Mouse (Mus musculus): ENCODE measurements around the gene Kynu.

Kynu gene

DNA sequence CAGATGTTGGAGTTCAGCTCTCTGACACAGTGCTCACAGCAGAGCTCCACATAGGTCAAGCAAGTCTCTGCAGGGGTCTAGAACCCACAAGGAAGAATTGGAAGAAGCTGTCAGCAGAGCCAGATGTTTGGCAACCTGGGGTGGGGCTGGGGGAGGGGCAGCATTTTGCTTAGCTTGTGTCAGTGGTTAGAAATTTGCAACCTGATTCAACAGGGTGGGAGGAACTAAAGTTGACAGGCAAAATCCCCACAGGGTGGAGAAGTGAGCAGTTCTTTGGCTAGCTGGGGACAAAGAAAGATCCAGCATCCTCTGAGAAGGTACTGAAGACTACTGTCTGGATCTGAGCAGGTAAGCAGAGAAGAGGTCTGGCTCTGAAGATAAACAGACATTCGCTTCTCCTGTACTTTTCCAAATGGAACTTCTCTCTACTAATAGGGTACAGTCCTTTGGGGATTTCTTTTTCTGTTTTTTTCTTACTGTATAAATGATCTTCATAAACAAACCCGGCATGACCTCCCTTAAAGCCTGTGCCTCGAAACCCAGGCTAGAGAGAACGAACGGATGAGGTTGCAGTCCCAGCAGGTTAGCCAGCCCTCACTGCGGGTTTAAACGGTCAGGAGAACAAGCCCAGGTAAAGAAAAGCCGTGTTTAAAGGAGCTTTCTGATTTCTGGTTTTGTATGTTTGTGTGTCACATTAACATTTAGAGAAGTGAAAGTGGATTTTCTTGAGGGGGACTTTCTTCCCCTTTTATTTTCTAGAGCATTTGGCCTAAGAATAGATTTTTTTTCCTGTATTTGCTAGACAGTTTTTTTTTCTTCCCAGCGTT lies at the start of gene Kynu:
Gene Kynu, plus strand, starts transcription at position 268 of the 827 bp plus-strand sequence.
- no peak for DNase-seq

DNA sequence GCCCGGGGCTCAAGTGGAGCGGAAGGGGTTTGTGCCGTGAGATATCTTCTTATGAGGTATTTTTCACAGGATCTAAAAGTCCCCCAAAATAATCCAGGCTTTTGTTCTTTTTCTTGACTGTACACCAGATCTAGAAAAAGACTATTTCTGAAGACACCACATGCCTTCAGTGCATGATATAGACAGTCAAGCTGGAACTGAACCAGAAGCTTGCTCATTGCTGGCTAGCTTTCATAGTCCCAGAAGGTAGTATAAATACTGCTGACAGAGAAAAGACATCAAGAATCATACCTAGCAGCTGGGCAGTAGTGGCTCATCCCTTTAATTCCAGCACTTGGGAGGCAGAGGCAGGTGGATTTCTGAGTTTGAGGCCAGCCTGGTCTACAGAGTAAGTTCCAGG lies 48.9 kb upstream of the Kynu start:
- DNase-seq = no peak

- DNase-seq = no peak
Measured at GRCm38 (mm10) chr2:43513852-43514251, 41.3 kb upstream of the Kynu start.

- DNase-seq = no peak
Measured at GRCm38 (mm10) chr2:43534417-43534816, 20.7 kb upstream of the Kynu start.

DNA sequence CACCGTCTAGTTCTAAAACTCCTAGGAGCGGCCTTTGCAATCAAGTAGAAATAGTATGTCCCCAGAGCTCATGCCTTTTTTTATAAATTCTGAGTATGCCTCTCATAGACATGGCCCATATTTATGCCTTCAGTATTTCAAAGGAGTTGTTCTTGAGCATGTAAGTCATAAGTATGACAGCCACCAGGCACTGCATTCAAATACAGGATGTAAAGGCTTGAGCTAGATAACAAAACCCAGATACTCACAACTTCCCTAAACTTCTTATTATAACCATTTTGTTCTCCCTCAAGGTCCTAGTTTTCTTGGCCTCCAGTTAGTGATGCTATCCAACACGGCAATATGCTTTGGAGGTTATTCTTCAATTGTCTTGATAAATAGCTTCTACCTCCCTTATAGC lies 12.5 kb upstream of the Kynu start:
- DNase-seq = no peak

DNA sequence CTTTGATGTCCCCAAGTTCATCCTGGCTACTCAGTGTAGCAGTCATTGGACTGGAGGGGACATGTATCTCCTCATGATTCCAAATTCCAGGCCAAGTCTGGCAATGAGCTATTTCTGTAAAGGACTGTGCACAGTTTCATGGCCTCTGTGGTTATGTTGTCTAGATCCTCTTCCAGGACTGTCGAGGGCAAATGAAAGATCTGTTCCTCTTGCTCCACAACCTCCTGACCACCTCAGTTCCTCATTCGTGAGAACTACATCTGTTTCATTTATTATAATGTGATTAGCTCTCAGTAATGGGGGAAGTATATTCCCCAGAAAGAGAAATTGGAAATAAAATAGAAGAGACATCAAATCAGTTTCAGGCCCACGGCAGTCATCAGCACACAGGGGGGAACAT lies 9.5 kb upstream of the Kynu start:
- DNase-seq = no peak

DNA sequence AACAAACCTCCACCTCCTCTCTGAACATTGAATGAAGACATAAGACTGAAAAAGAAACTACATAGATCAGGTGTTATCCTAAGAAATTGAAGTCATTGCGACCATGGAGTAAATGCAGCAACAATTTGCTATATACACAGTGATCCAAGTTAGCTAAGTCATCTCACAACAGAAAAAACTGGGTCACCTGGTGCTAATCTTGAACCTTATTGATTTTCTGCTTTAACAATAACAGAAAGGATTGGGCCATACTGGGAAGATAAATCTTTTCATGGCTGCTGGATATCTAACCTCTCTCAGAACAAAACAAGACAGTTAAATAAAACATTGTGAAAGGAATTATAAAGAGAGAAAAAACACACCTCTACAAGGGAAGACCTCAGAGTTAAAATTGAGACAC lies 8.7 kb upstream of the Kynu start:
- no peak for DNase-seq

DNA sequence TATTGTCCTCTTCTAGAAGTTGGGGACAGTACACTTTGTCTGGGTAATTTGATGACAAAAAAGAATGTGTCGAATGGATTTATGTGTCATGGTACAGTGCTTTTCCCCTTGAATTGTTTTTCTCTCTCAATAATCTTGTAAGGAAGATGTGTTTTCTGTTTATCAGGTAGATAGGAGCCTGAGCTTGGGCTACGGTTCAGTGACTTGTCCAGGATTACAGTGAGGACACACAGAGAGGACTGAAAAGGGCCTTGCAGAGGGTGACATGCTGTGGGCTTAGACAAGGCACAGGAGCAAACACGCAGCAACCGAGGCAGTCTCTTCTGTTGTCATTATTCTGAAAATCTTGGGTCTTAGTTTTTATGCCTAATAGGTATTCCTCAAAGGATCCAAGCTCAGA lies 913 bp upstream of the Kynu start:
- DNase-seq = no peak

DNA sequence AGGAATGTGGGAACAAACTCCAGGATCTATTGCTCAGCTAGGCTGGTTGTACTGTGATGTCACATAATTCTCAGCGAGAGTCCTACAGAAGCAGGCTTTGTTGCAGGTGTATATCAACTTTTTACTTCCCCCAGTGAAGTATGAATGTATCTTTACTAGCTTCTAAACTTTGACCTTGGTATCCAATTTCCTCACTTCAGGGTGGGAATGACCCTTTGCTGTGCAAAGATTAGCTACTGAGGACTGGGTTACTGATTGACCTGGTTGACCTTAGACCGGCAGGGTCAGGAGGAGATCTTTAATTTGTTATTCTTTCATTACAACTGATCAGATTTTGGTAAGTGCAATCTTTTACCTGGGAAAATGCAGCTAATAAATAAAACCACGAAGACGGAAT lies 758 bp downstream of the Kynu start:
- DNase-seq = no peak

DNA sequence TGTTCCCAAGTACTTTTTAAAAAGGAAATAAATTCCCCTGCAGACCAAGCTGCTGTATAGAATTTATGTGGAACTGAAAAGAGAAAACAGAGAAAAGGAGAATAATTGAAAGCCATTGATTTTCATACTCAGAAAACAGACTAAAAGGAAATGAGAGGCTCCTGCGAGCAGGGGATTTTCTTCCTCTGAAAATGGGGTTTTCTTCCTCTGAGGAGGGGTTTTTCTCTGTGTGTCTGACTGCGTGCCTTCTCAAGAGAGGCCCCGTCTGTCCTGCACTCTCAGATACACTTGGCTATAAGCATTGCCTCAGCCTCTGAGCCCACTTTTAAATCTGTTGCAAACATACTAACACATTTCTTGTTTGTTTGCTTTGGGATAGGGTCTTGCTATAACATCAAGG lies 1.9 kb downstream of the Kynu start:
- DNase-seq = no peak

- DNase-seq = no peak
Measured at GRCm38 (mm10) chr2:43561209-43561608, 6.1 kb downstream of the Kynu start.

DNA sequence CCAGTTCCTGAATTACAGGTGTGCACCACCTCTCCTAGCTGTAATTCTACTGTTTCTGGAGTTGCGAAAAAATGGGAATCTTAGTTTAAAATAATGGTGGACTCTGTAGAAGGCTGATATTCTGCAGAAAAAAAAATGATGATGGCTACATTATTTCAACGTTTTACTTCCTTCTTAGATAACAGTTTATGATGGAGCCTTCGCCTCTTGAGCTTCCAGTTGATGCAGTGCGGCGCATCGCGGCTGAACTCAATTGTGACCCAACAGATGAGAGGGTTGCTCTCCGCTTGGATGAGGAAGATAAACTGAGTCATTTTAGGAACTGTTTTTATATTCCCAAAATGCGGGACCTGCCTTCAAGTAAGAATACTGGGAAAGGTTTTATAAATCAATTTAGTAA lies 7.7 kb downstream of the Kynu start:
- DNase-seq = no peak

GRCm38 (mm10) chr2:43568406-43568805 lies 13.3 kb downstream of the Kynu start:
- no peak for DNase-seq

DNA sequence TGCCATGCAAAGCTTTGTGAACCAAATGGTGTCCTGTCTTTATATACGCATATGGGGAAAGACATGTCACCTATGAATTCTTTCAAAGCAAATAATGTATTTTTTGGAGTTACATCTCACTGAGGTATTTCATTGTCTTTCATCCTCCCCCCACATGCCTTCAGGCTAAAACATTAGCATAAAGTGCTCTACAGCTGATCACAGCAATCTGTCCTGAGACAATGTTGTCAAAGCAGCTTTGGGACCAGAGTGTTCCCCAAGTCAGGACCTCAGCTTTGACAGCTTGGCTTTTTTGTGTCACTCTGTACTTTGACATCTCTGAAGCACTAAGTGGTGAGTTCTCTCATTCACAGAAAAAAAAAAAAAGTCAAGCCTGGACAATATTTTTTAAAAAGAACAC lies 18.4 kb downstream of the Kynu start:
- DNase-seq = no peak

DNA sequence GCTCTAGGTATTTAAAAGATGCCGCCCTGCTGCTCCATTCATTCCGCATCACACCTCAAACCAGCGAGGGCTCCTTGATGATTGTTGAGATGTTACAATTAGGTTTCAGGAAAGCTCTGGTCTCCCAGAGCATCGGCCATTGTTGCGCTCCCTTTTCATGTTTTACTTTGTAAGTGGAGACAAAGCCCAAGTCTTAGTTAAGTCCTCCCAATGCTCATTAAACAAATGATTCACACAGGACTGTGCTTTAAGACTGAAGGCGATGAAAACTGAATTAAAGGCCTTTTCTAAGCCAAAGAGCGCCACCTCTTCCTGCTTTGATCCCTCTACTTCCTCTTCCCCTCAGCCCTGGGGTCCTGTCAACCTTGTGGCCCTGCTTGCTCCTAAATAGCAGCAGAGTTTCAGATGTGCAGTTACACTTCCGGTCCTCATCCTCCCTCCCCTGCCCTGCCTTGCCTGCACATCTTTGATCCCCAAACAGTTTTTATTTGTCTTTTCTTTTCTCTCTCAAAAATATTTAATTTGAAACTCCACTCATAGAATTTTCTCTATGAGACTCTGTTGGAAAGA lies 28.2 kb downstream of the Kynu start:
- no peak for DNase-seq

GRCm38 (mm10) chr2:43585508-43585907 lies 30.4 kb downstream of the Kynu start:
- no peak for DNase-seq

DNA sequence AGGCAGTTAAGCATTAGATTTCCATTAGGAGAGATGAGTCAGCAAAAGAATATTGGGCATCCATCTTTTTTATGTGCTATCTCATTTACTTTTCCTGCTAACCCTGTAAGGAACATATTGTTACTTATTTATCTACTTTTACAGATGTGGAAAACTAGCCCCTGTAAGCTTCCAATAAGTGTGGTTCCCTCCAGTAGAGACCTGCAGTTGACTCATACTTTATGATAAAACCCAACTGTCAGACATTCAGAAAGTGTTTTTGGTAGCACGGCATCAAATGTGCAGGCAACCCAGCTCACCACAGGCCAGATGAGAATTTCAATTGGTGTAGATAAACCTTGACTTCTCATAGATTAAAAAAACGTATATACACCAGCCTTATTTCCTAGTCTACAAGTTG lies 32.7 kb downstream of the Kynu start:
- no peak for DNase-seq

DNA sequence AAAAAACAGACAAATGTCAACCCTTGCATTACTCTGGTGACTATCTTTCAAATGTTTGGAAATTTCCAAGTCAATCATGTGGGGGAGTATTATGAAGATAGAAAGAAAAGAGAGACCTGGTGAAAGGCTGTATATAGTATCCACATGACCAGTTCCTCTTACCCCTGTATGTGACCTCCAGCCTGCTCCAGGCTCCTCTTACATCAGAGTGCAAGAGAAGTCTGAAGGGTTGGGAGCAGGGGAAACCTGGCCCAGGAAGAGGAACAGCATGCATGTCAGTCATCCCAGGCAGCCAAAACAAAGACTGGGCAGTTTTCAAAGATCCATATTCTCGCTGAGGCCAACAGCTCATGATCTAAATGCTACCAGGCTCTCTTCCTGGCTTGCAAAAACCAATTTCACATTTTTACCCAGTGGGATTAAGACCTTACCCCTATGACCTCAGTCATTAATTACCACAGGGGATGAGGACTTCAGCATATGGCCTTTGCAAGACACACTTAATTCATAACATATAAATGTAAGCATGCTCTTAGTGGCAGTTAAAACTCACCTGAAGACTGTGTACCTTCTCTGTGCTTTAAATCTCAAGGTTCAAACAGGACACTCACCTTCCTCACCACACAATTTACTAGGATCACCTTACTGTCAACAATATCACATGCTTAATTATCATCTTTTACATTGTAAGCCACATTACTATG lies 37.0 kb downstream of the Kynu start:
- DNase-seq = no peak

DNA sequence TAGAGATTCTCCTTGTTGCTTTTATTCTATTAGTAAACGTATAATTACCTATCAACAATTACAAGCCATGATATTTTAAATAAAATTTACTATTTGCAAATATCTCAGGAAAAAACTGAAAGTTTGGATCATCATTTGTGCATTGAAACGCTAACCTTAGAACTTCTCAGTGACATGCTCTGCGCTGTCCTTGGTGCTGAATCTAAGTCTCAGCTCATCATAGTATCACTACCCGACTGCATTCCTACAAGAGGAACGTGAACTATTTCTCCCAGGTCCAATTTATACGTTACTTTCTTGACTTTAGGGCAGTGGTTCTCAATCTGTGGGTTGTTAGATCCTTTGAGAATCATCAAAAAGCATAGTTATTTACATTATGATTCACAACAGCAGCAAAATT lies 58.4 kb downstream of the Kynu start:
- DNase-seq = no peak

DNA sequence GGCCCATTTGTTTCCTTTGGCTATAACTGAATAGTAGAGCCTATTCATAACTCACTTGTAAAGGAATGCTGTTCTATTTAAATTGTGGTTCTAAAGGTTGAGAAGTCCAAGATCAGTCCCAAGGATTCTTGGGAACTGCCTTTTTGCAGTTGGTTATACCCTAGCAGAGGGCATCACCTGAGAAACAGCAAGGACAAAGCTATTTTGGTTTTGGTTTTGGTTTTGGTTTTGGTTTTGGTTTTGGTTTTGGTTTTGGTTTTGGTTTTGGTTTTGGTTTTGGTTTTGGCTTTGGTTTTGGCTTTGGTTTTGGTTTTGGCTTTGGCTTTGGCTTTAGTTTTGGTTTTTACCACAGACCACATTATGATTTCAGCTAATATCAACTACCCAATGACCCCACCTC lies 66.0 kb downstream of the Kynu start:
- DNase-seq = no peak

- no peak for DNase-seq
Measured at GRCm38 (mm10) chr2:43622844-43623243, 67.7 kb downstream of the Kynu start.

GRCm38 (mm10) chr2:43631786-43632185 lies 76.7 kb downstream of the Kynu start:
- DNase-seq = no peak

GRCm38 (mm10) chr2:43636498-43636897 lies 81.4 kb downstream of the Kynu start:
- DNase-seq = no peak

DNA sequence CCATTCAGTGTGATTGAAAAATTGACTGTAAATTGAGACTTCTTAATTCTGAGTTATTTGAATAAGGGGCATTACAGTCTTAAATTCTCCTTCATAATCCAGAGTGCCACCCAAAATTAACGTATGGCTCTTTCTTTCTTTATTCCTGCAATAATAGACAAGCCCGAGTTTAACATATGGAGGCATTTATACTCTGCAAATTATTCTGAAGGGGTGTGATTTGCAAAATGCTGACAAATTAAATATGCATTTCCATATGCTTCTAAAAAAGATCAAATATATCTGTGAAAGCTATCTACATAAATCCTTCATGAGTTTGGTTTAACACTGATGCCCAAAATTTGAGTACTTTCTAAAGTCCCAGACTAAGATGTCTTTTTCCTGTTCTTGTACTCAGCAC lies 91.8 kb downstream of the Kynu start:
- DNase-seq = no peak

Data from cerebellum, adult 11 months (tissue).